Mouse (Mus musculus) testis, adult 2 months (tissue): Measurements from ENCODE around the gene Rnf180. TPM values are rescaled to one million over a fixed set of nuclear protein-coding genes. Genes with fewer than 3 reads are reported as not detected.
A peak's percentile ranks its signal among the peaks of the same experiment; 100 is the strongest.

Source experiments
- H3K27ac ChIP-seq: fragments of 200-500 bp; 2 replicates; pipeline ENCODE4 v1.5.1; 2012; ENCODE audit warnings: low read depth, low read length; ENCODE audit not compliant: control insufficient read depth, insufficient read depth
- H3K27me3 ChIP-seq: fragments of 200-500 bp; 2 replicates; pipeline ENCODE4 v1.6.1; 2012; ENCODE audit warnings: mild to moderate bottlenecking, low read length, moderate library complexity; ENCODE audit not compliant: control insufficient read depth, insufficient read depth
- H3K36me3 ChIP-seq: fragments of 200-500 bp; 2 replicates; pipeline ENCODE4 v1.6.1; 2012; ENCODE audit warnings: mild to moderate bottlenecking, low read length; ENCODE audit not compliant: control insufficient read depth, insufficient read depth
- H3K4me1 ChIP-seq: fragments of 200-500 bp; 2 replicates; pipeline ENCODE4 v1.6.1; 2012; ENCODE audit warnings: low read length; ENCODE audit not compliant: control insufficient read depth, insufficient read depth
- H3K4me3 ChIP-seq: fragments of 200-500 bp; 2 replicates; pipeline ENCODE4 v1.5.1; 2012; ENCODE audit warnings: low read depth, mild to moderate bottlenecking, low read length, moderate library complexity, mixed read lengths; ENCODE audit not compliant: control insufficient read depth
- CTCF ChIP-seq: fragments of 200-500 bp; IDR thresholded peaks from 2 replicates; pipeline ENCODE4 v1.5.1; 2012; ENCODE audit warnings: low read depth, mild to moderate bottlenecking, inconsistent platforms, low read length, moderate library complexity; ENCODE audit not compliant: control insufficient read depth, insufficient read depth, insufficient replicate concordance
- POLR2A ChIP-seq: fragments of 200-500 bp; IDR thresholded peaks from 2 replicates; pipeline ENCODE4 v1.6.1; 2012; ENCODE audit warnings: low read depth, mild to moderate bottlenecking, inconsistent platforms, low read length, moderate library complexity; ENCODE audit not compliant: control insufficient read depth
- polyA plus RNA-seq: library from polyadenylated mRNA; depleted of rRNA; stranded (reverse); fragments of >200 nt; gene quantifications from 2 replicates; pipeline ENCODE4 v1.2.3, GENCODE M21; 2012

Rnf180 gene
- polyA plus RNA-seq, 1 experiment, result 3.1 TPM

GRCm38 (mm10) chr13:105270394-105271094, 24.1 kb downstream of the Rnf180 start:
- Histone ChIP-seq H3K27me3 (no peaks in the 10 kb centered on the region), H3K4me3 (no peak overlapping the region), H3K36me3 (no peaks in the 10 kb centered on the region), H3K4me1 (no peaks in the 10 kb centered on the region), H3K27ac (no peak overlapping the region)
- TF ChIP-seq POLR2A, result no peak
- no peak for TF ChIP-seq CTCF

GRCm38 (mm10) chr13:105267464-105267863, 27.2 kb downstream of the Rnf180 start:
- H3K4me1 ChIP-seq, result no peaks in the 10 kb centered on the region
- H3K36me3 ChIP-seq, result no peaks in the 10 kb centered on the region
- TF ChIP-seq CTCF (no peak), POLR2A (no peak)
- H3K27ac ChIP-seq, result no peak overlapping the region
- no peaks in the 10 kb centered on the region for H3K27me3 ChIP-seq
- H3K4me3 ChIP-seq, result no peak overlapping the region

- TF ChIP-seq CTCF (no peak), POLR2A (no peak)
These were observed 27.9 kb downstream of the Rnf180 start for GRCm38 (mm10) chr13:105266746-105267145.

GRCm38 (mm10) chr13:105256757-105257433, 37.7 kb downstream of the Rnf180 start:
- no peaks in the 10 kb centered on the region for H3K27me3 ChIP-seq
- no peak overlapping the region for H3K27ac ChIP-seq
- H3K4me3 ChIP-seq, result no peak overlapping the region
- no peaks in the 10 kb centered on the region for H3K36me3 ChIP-seq
- TF ChIP-seq POLR2A (no peak), CTCF (no peak)
- H3K4me1 ChIP-seq, result no peaks in the 10 kb centered on the region

More at GRCm38 (mm10) chr13:105266746-105267145, 27.9 kb downstream of the Rnf180 start:
- no peak overlapping the region for H3K4me3 ChIP-seq
- H3K4me1 ChIP-seq, result no peaks in the 10 kb centered on the region
- no peaks in the 10 kb centered on the region for H3K36me3 ChIP-seq
- no peak overlapping the region for H3K27ac ChIP-seq
- H3K27me3 ChIP-seq, result no peaks in the 10 kb centered on the region

- Histone ChIP-seq H3K27me3 (no peaks in the 10 kb centered on the region), H3K4me1 (no peaks in the 10 kb centered on the region), H3K27ac (no peak overlapping the region), H3K4me3 (no peak overlapping the region), H3K36me3 (peaks cover 1% of the 10 kb centered on the region; the same call in 1 of the 2 replicates)
- TF ChIP-seq POLR2A (no peak), CTCF (no peak)
These were observed 43.8 kb downstream of the Rnf180 start for GRCm38 (mm10) chr13:105250767-105251166.

GRCm38 (mm10) chr13:105250264-105250663, 44.4 kb downstream of the Rnf180 start:
- Histone ChIP-seq H3K27ac (peak overlapping the region; percentile 59; the same call in 1 of the 2 replicates), H3K36me3 (peaks cover 1% of the 10 kb centered on the region; the same call in 1 of the 2 replicates), H3K27me3 (no peaks in the 10 kb centered on the region), H3K4me1 (no peaks in the 10 kb centered on the region), H3K4me3 (no peak overlapping the region; the same call in 1 of the 2 replicates)
- TF ChIP-seq CTCF (no peak), POLR2A (no peak)

GRCm38 (mm10) chr13:105249599-105249998, 45.0 kb downstream of the Rnf180 start:
- H3K4me3 ChIP-seq, result no peak overlapping the region
- TF ChIP-seq CTCF (no peak), POLR2A (no peak)
- H3K27me3 ChIP-seq, result no peaks in the 10 kb centered on the region
- H3K27ac ChIP-seq, result peak overlapping the region; percentile 52; the same call in 1 of the 2 replicates
- H3K36me3 ChIP-seq, result peaks cover 1% of the 10 kb centered on the region; the same call in 1 of the 2 replicates
- H3K4me1 ChIP-seq, result no peaks in the 10 kb centered on the region
